Mouse (Mus musculus): ENCODE results near the gene Grik4. TPM values are rescaled to one million over a fixed set of nuclear protein-coding genes. Genes with fewer than 3 reads are reported as not detected.
A peak's percentile ranks its signal among the peaks of the same experiment; 100 is the strongest.

The Grik4 gene
- total RNA-seq, 2 experiments from 2014 or later: 13.4 to 16.8 TPM

DNA sequence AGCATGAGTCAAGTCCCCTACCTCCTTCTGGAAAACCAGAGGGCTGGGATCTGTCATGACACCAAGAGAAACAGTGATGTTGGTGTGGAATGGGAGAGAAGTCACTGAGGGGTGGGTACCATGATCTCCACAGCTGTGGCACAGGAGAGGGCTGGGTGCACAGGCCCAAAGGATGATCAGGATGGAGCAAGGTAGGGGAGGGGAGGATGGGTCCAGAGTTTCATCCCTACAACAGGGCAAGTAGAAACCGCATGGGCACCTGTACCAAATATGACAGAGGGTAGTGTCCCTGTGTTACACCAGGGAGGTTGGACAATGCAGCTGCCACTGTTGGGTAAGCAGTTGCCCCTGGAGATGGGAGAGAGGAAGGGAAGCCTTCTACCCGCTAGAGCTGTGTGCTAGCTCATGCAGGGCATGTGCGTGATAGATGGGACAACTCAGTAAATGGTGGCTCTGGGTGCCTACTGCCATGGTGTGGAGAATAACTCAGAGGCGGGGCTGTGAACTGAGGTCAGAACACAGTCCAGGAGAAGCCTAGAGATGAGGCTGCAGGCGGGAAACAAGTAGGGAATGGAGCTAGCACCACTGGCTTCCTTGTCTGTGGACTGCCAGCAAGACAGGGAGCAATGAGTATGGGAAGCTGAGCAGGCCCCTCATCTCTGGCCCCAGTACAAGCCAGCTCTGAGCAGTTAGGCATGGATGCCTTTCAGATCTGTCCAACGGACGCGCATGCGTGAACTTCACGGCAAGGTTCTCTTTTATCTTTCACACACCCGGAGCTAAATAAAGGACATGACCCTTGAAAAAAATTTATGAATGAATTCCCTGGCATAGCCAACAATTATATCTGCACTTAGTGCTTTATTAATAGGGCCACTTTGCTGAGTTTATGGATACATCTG, 241.8 kb downstream of the Grik4 start:
- intact Hi-C loops (cut with DNase I): no loop called here
- peak; percentile 35 for DNase-seq

GRCm38 (mm10) chr9:42701729-42702128, 242.6 kb downstream of the Grik4 start:
- no peak for DNase-seq
- intact Hi-C loops (cut with DNase I): no loop called here

- intact Hi-C loops (cut with DNase I): no loop called here
- peak; percentile 45 for DNase-seq
Measured at GRCm38 (mm10) chr9:42693024-42693423, 251.3 kb downstream of the Grik4 start.

DNA sequence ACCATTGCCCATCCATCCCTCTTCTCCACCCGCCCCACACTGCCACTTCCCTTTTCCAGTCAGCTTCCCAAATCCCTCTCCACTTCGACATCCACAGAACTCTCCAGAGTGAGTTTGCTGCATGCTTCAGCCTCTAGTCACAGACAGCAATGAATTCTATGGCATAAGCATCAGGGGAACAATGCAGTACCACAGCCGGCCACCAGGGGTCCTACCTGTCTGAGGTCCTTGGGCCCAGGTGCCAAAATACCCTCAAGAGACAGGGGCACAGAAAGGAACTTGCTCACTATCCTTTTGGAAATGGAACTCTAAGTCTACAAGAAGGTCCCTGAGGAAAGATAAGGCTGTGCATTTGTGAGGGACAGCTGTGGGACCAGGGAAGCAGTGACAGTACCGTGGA, 256.1 kb downstream of the Grik4 start:
- intact Hi-C loops (cut with DNase I): no loop called here
- DNase-seq: peak; percentile 67

GRCm38 (mm10) chr9:42686104-42686503, 258.2 kb downstream of the Grik4 start:
- intact Hi-C loops (cut with DNase I): no loop called here
- DNase-seq: no peak

DNA sequence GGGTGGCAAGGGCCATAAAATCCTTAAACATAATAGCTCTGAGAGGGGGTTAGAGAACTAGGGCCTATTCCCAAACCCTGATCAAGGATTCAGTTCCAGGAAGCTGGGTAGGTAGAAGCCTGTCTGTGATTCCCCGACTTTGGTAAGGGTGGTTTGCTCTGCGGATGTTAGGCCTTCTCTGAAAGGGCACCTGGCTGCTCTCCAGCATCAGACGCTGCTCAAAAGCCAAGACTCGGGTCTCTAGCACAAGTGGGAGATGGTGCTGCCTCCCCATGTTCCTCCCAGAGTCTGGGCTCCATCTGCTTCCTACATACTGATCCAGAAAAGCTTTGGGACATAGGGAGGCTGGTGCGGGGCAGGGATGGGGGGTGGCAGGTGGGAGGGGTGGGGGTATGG, 270.3 kb downstream of the Grik4 start:
- peak; percentile 12 for DNase-seq
- intact Hi-C loops (cut with DNase I): no loop called here

GRCm38 (mm10) chr9:42673385-42674016, 270.8 kb downstream of the Grik4 start:
- no peak for DNase-seq
- intact Hi-C loops (cut with DNase I): no loop called here

DNA sequence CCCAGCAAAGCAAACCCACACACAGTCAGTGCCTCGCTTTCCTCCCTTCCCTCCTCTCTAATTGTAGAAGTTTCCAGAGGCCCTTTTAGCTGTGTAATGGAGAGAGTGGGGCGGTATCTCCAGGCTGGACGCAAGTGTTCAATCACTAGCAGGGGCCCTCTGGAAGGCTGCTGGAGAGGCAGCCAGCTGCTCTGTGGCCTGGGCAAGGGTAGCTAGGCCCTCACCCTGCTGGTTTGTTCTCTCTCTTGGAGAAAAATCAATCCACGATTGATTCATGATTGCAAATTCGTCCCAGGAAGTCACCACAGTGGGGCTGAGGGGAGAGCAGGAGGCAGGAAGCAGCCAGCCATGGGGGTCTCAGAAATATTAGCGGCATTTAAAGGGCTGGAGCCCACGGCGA, 271.3 kb downstream of the Grik4 start:
- no peak for DNase-seq
- intact Hi-C loops (cut with DNase I): no loop called here

DNA sequence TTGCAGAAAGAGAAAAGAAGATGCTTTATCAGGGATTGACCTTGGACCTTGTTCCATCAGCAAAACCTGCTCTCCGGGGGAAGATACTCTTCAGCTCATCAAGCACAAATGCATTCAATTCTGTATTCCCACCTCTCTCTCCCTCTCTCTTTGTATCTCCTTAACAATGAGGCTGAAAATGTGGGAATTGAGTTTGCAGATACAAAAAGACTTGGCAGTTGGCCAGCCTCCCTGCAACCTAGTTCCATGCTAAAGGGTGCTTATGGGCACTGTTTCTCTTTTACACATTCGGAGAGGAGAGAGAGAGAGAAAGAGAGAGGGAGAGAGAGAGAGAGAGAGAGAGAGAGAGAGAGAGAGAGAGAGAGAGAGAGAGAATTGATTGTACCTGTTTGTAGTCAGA, 273.7 kb downstream of the Grik4 start:
- intact Hi-C loops (cut with DNase I): no loop called here

DNA sequence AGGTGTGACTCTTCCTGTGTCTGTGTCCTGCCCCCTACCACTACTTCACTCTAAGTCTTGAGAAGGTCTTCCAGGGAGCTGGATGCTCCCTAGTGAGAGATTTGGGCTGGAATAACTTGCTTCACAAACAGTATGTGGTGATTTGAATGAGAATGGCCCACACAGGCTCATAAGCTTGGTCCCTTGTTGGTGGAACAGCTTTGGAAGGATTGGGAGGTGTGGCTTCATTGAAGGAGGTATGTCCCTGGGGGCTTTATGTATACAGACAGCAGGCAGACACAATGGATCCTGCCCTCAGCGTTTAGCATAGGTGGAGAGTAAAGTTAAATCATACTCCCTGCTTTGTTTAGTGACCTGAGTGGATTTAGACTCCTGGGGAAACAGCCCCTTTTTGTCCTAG, 282.8 kb downstream of the Grik4 start:
- intact Hi-C loops (cut with DNase I): no loop called here

More for the DNA sequence above, 273.7 kb downstream of the Grik4 start:
- no peak for DNase-seq

DNA sequence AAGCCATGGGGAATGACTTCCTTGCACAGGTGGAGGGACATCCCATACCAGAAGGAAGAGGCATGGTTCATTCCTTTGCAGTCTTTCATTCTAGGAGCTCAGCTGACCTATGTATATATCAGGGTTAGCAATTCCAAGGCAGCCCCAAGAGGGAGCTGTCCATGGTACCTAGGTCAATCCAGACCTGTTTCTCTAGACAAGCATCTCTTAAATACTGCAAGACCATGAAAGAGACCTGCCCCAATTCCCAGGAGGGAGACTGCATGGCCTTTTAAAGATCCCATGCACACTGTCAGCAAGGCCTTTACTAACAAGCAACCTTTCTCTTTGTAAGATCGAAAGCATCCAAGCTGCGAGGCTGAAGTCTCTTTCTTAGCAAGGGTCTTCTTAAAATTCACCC, 291.5 kb downstream of the Grik4 start:
- DNase-seq: no peak
- intact Hi-C loops (cut with DNase I): no loop called here

More for the DNA sequence above, 282.8 kb downstream of the Grik4 start:
- DNase-seq: no peak

DNA sequence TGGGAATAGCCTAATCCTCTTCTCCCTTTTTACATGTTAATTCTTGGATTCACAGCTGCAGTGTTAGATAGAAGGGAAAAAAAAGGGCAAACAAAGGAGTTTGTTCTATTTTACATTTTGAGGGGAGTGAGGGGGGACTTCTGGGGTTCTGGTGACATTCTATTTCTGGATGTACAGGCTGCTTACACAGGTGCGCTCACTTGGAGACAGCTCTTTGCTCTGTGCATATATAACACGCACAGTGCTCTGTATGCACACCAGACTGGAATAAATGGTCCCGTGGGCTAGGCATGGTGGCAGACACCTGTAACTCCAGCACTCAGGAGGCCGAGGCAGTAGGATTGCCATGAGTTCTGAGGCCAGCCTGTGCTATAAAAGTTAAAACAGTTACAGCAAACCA, 292.0 kb downstream of the Grik4 start:
- no peak for DNase-seq
- intact Hi-C loops (cut with DNase I): no loop called here

DNA sequence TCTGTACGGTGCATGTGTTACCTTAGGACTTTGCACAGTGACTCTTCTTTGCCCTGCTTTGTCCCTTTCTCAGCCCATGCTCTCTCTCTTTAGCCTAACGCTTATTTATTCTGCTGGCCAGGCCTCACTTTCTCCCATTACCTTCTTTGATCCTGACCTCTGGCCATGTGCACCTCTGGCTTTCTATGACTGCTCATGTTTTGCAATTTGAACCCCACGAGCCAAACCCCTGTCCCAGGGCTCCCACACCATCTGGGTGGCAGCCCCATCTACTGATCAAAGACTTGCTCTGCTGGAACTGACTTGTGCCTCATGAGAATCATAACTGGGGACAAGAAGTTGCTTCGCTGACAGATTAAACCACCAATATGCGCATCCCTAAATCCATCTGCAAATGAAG, 294.4 kb downstream of the Grik4 start:
- DNase-seq: no peak
- intact Hi-C loops (cut with DNase I): no loop called here

DNA sequence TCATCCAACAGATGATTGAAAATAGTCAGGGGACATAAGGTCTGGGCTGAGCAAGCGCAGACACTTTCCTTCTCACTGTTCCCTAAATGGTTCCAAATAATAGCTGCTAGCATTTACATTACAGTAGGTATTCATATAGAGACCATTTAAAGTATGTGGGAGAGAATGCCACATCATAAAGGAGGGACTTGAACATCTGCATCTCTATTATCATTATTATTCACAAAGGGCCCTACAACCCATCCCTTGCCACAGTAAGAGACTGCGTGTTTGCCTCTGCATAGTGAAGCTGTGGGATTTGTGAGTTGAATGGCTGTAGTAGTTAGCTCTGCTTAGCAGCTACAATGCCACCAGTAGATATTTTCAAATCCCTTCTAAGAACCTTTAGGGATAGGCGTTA, 296.2 kb downstream of the Grik4 start:
- intact Hi-C loops (cut with DNase I): no loop called here

DNA sequence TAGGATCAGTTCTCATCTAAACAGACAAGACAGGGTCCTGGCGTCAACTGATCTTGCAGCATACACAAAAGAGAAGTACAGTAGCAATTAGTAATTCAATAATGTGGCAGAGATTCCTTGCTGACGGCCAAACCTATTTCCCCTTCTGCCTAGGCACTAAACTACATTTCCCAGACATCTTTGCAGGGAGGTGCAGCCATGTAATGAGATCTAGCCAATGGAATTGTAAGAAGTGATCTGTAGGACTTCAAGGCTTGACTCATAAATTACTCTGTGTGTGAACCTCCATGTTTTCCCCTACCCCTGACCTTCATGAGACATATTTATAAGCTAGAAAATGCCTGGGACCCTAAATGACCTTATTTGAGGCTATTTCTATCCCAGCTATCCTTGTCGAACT, 296.7 kb downstream of the Grik4 start:
- DNase-seq: no peak
- intact Hi-C loops (cut with DNase I): no loop called here

More for the DNA sequence above, 296.2 kb downstream of the Grik4 start:
- DNase-seq: no peak

- intact Hi-C loops (cut with DNase I): no loop called here
Measured at GRCm38 (mm10) chr9:42646821-42647220, 297.5 kb downstream of the Grik4 start.

GRCm38 (mm10) chr9:42645161-42645560, 299.1 kb downstream of the Grik4 start:
- intact Hi-C loops (cut with DNase I): no loop called here

More at GRCm38 (mm10) chr9:42646821-42647220, 297.5 kb downstream of the Grik4 start:
- DNase-seq: no peak

GRCm38 (mm10) chr9:42642821-42643220, 301.5 kb downstream of the Grik4 start:
- intact Hi-C loops (cut with DNase I): no loop called here

More at GRCm38 (mm10) chr9:42645161-42645560, 299.1 kb downstream of the Grik4 start:
- no peak for DNase-seq

DNA sequence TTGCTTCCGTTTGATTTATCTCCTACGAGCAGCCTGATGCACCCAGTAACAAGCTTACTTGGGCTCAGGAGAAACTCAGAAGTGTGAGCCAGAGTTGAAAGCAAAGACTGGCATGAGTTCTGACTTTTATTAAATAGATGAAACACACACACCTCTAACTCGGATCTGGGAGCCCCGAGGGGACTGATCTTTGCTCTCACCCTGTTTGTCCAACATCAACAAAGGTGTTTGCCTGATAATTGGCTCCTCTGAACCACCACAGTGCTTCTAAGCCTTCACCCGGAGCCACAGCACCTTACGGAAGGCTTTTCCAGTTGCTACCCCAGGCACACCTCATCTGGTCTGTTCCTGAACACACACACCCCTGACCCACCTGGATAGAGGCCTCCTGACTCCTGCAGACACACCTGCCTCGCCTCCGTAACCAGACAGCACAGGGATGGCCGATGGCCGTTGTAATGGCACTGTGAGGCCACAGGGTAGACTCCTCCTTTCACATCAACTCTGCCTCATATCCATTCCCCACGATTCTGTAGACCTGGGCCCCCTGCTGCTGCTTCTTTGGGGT, 302.7 kb downstream of the Grik4 start:
- intact Hi-C loops (cut with DNase I): no loop called here
- no peak for DNase-seq

More at GRCm38 (mm10) chr9:42642821-42643220, 301.5 kb downstream of the Grik4 start:
- peak; percentile 55 for DNase-seq

- no peak for DNase-seq
- intact Hi-C loops (cut with DNase I): no loop called here
Measured at GRCm38 (mm10) chr9:42636446-42636845, 307.8 kb downstream of the Grik4 start.

DNA sequence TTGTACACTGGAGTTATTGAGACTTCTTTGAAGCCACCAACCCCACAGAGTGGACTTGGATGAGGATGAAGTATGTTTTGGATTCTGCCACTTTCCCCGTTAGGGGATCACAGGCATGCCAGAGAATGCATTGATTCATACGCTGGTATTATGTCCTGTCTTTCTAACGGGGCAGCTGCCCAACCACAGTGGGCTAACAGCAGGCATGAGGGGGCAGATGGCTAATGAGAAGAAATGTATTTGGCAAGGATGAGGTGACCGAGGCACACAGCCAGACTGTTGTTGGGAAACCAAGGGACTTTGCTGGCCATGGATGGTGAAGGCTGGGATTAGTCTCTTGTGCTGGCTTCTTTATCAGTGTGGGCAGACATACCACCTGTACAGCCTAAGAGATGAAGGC, 312.8 kb downstream of the Grik4 start:
- intact Hi-C loops (cut with DNase I): no loop called here
- peak; percentile 93 for DNase-seq

GRCm38 (mm10) chr9:42627634-42628033, 316.7 kb downstream of the Grik4 start:
- DNase-seq: no peak

More at GRCm38 (mm10) chr9:42627634-42628033, 316.7 kb downstream of the Grik4 start:
- intact Hi-C loops (cut with DNase I): no loop called here

All from left cerebral cortex, postnatal 4 days (tissue).